Mouse (Mus musculus) 3134 (cell line): ENCODE data around the gene Cyp2j13.
"Not testable (repeated sequence)": the region's sequence is repeated elsewhere in the genome, so short reads cannot be mapped to it uniquely, and the experiment has no call there.

Experiments used
- DNase-seq: peaks from one replicate; pipeline ENCODE4 v3.0.0-alpha.2; 2011; ENCODE audit warnings: low spot score; ENCODE audit not compliant: insufficient read length; ENCODE audit errors: extremely low read depth

The Cyp2j13 gene

GRCm38 (mm10) chr4:96077261-96078125, at the start of gene Cyp2j13:
Cyp2j13 (minus strand) TSS chr4:96077546.
- peak; percentile 2 for DNase-seq

DNA sequence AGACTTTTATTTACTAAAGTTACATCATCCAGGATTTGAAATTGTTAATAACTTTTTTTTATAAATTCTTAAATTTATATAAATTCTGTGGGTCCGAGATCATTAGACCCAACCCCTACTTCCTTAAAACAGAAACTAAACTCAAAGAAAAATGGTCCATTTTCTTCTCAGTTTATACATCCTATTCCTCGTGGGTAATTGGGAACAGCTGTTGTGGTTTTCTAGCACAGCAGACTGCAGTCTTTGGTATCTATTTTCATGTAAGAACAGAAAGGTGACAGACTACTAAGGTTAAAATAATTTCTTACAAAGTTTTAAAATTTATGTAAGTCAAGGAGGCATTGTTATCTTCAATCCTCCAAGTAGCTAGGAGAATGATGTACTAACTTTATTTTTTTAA, 19.5 kb upstream of the Cyp2j13 start:
- DNase-seq = no peak

GRCm38 (mm10) chr4:96091869-96092268, 14.5 kb upstream of the Cyp2j13 start:
- no peak for DNase-seq

GRCm38 (mm10) chr4:96089356-96090048, 12.2 kb upstream of the Cyp2j13 start:
- DNase-seq = not testable (repeated sequence)

DNA sequence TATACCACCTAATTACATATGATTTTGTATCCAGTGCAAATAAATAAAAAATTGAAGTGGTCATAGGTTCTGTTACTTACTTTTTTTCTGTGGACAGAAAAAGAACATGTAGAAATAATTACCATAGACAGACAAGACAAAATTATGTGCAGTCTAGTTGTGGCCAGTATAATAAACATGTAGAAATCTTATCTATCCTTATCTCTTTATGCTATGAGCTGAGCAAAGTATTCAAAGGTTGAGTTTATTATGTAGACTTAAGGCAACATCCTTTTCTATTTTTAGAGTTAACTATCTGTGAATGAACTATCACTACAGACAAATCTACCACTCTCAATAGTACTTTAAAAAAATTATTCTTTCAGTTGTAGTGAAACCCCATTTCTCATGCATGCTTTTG, 962 bp upstream of the Cyp2j13 start:
- DNase-seq = no peak

DNA sequence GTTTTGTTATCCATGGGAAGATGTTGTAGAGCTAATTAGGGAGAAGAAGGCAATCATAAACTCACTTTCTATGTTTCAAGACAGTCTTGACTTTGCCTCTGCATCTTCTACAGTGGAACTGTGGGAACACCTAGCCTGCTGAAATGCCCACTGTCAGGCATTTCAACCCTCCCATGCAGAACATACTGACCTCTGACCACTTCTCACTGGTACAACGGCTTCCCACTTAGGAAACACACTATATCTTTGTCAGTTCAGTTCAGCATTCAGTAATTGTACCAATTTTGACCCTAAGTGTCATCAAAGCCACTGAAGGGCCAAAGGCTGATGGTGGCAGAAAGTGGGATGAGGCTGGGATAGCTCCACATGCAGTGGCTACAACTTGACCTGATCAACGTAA, 15.3 kb downstream of the Cyp2j13 start:
- no peak for DNase-seq

DNA sequence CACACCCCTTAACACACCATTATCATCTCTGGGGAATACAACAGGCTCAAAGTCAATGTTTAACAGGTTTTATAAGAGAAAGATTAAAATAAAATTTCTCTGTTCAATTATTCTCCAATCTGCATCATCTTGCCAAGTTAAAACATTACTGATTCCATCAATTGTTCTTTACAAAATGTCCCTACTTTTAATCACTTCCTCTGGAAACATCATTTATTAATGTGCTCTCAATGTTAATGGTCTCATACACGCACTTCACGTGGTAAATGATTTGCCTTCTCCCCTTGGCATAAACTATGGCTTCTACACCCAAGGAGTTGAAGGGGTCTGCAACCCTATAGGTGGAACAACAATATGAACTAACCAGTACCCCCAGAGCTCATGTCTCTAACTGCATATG, 17.2 kb downstream of the Cyp2j13 start:
- DNase-seq = no peak

DNA sequence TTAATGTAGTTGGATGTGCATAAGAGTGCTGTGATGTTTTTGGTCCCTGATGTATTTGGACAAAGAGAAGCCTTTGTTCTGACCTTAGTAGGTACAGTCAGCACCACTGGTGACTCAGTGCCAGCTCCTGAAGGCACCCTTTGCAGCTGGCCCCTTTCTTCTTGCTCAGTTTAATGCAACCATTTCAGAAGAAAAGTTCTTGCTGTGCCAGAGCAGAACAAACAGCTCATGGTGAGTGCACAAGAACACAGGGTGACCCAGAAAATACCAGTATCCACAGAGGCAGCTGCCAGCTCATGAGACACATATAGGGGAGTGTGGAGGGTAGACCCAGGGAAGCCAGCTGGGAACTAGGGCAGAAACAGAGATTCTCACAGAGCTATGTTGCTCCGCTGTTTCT, 48.9 kb downstream of the Cyp2j13 start:
- DNase-seq = no peak

DNA sequence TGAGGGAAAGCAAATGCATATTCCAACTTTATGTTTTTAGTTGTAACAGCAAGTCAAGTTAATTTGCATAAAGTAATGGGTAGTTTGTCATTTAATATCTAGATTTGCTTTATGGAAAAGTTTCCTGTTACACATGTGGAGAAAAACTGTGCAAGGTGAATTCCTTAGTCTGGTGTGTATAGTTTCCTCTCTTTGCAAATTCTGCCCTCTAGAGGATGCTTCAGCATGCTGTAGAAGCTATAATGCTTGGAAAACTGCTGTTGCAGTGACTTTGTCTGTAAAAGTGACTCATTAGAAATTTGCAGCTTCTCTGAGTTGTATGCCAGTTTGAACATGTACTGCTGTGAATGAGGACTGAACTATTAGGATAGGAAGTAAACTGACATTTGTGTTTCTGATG, 54.5 kb downstream of the Cyp2j13 start:
- DNase-seq = no peak

DNA sequence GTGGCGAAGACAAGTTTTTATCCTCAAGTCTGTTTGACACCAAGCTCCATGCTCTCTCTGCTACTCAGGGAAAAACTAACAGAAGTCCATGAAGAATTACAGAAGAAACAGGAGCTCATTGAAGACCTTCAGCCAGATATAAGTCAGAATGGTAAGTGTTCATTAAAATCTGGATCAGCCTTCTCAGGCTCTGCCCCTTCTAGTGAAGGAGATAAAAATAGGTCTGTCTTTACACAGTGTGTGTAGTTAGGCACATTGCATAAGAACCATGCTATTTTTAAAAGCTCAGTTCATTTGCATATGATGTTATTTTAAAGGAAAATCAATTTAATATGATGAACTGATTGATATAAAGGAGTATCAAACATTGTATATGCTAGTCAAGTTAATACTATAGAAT, 60.5 kb downstream of the Cyp2j13 start:
- no peak for DNase-seq

- DNase-seq = peak; percentile 1
These were observed 95.1 kb downstream of the Cyp2j13 start for GRCm38 (mm10) chr4:95982221-95982620.
